Mouse (Mus musculus) forebrain, embryonic 10.5 days (tissue): ENCODE data around the gene Tspyl2. TPM values are rescaled to one million over a fixed set of nuclear protein-coding genes. Genes with fewer than 3 reads are reported as not detected.
"Not testable (repeated sequence)": the region's sequence is repeated elsewhere in the genome, so short reads cannot be mapped to it uniquely, and the experiment has no call there.

Experiments
- DNase-seq: peaks from one replicate; pipeline ENCODE4 v3.0.0-alpha.2; 2017; ENCODE audit warnings: low spot score; ENCODE audit errors: extremely low spot score
- H3K27ac ChIP-seq: fragments of 300-500 bp; sonication (generic); 2 replicates; pipeline ENCODE4 v1.5.1; 2016; ENCODE audit warnings: mild to moderate bottlenecking
- H3K27me3 ChIP-seq: fragments of 300-500 bp; sonication (generic); 2 replicates; pipeline ENCODE4 v1.6.1; 2016; ENCODE audit warnings: mild to moderate bottlenecking; ENCODE audit not compliant: poor library complexity, severe bottlenecking
- H3K36me3 ChIP-seq: fragments of 300-500 bp; sonication (generic); replicated peaks from 2 replicates; pipeline ENCODE4 v1.6.1; 2016; ENCODE audit warnings: mild to moderate bottlenecking, moderate library complexity
- H3K4me1 ChIP-seq: fragments of 300-500 bp; sonication (generic); 2 replicates; pipeline ENCODE4 v1.6.1; 2016
- H3K4me3 ChIP-seq: fragments of 300-500 bp; sonication (generic); 2 replicates; pipeline ENCODE4 v1.5.1; 2016; ENCODE audit warnings: mild to moderate bottlenecking, moderate library complexity
- H3K9me3 ChIP-seq: fragments of 300-500 bp; sonication (generic); 2 replicates; pipeline ENCODE4 v1.6.1; 2016; ENCODE audit warnings: mild to moderate bottlenecking, moderate library complexity
- WGBS: fragments of 180-500 bp; shearing (Covaris S2); methylation state at CpG from one replicate; pipeline ENCODE4 v1.1.7; 2016; 5-methylcytosine and 5-hydroxymethylcytosine counted together
- polyA plus RNA-seq: library from polyadenylated mRNA; unstranded; fragments of >200 nt; fragmentation: Nextera tagmentation; extraction: Ambion mirVana; gene quantifications from 2 replicates; pipeline ENCODE4 v1.2.1, GENCODE M21; 2016

The Tspyl2 gene
- 29.8 and 31.7 TPM in 2 replicates for polyA plus RNA-seq

- 15% methylated on average over 27 of the region's 27 CpGs for WGBS
- H3K36me3 ChIP-seq = peaks cover 46% of the 10 kb centered on the region
- H3K27me3 ChIP-seq = peaks cover 100% of the 10 kb centered on the region
- peak within 1 kb of the TSS; percentile 92 for H3K27ac ChIP-seq
- no peaks in the 10 kb centered on the region for H3K9me3 ChIP-seq
- DNase-seq = peak; percentile 87
- H3K4me3 ChIP-seq = peak within 1 kb of the TSS; percentile 70
- H3K4me1 ChIP-seq = peaks cover 18% of the 10 kb centered on the region
Measured at GRCm38 (mm10) chrX:152342358-152342901, at the start of gene Tspyl2. Gene Tspyl2 (minus strand): TSS chrX:152342425.

- peaks cover 26% of the 10 kb centered on the region for H3K4me1 ChIP-seq
- 13% methylated on average over 22 of the region's 24 CpGs for whole genome bisulfite sequencing
- DNase-seq = peak; percentile 80
- H3K27me3 ChIP-seq = peaks cover 96% of the 10 kb centered on the region
- H3K27ac ChIP-seq = peak within 1 kb of the TSS; percentile 90
- H3K9me3 ChIP-seq = no peaks in the 10 kb centered on the region
- no peaks in the 10 kb centered on the region for H3K36me3 ChIP-seq
- H3K4me3 ChIP-seq = peak within 1 kb of the TSS; percentile 67
Measured at GRCm38 (mm10) chrX:152368397-152369273, 26.4 kb upstream of the Tspyl2 start, which contains the start of gene Gpr173. Gene Gpr173 (minus strand): TSS chrX:152368704.

- DNase-seq = no peak
- no peaks in the 10 kb centered on the region for H3K36me3 ChIP-seq
- no peaks in the 10 kb centered on the region for H3K9me3 ChIP-seq
- H3K27ac ChIP-seq = peak overlapping the region; percentile 90
- peaks cover 26% of the 10 kb centered on the region for H3K4me1 ChIP-seq
- H3K4me3 ChIP-seq = peak overlapping the region; percentile 67
- H3K27me3 ChIP-seq = peaks cover 96% of the 10 kb centered on the region
- 13% methylated on average over 4 of the region's 4 CpGs for WGBS
Measured at GRCm38 (mm10) chrX:152368054-152368396, 25.8 kb upstream of the Tspyl2 start.

- Histone ChIP-seq H3K4me1 (peaks cover 26% of the 10 kb centered on the region), H3K27me3 (peaks cover 100% of the 10 kb centered on the region), H3K36me3 (no peaks in the 10 kb centered on the region), H3K9me3 (no peaks in the 10 kb centered on the region), H3K27ac (no peak overlapping the region), H3K4me3 (no peak overlapping the region; the same call in 1 of the 2 replicates)
- WGBS = 78% methylated on average over 2 of the region's 2 CpGs
- no peak for DNase-seq
Measured at GRCm38 (mm10) chrX:152366418-152366817, 24.2 kb upstream of the Tspyl2 start.

GRCm38 (mm10) chrX:152352553-152353153, 10.4 kb upstream of the Tspyl2 start:
- no peak overlapping the region for H3K27ac ChIP-seq
- no peak overlapping the region for H3K4me3 ChIP-seq
- no peaks in the 10 kb centered on the region for H3K4me1 ChIP-seq
- peaks cover 100% of the 10 kb centered on the region for H3K27me3 ChIP-seq
- 20% methylated on average over 5 of the region's 5 CpGs for WGBS
- H3K9me3 ChIP-seq = no peaks in the 10 kb centered on the region
- no peak for DNase-seq
- H3K36me3 ChIP-seq = no peaks in the 10 kb centered on the region

- H3K9me3 ChIP-seq = no peaks in the 10 kb centered on the region
- no peak for DNase-seq
- H3K27me3 ChIP-seq = peaks cover 100% of the 10 kb centered on the region
- no peak overlapping the region for H3K4me3 ChIP-seq
- H3K27ac ChIP-seq = no peak overlapping the region
- H3K4me1 ChIP-seq = 0 out of 2 replicates have a peak, but pooled peaks cover 3% of the 10 kb centered on the region
- peaks cover 13% of the 10 kb centered on the region; the same call in 1 of the 2 replicates for H3K36me3 ChIP-seq
- 92% methylated on average over 14 of the region's 14 CpGs for whole genome bisulfite sequencing
Measured at GRCm38 (mm10) chrX:152347041-152347440, 4.8 kb upstream of the Tspyl2 start.

- H3K9me3 ChIP-seq = no peaks in the 10 kb centered on the region
- DNase-seq = no peak
- H3K27me3 ChIP-seq = peaks cover 100% of the 10 kb centered on the region
- no peak overlapping the region for H3K4me3 ChIP-seq
- no peak overlapping the region for H3K27ac ChIP-seq
- peaks cover 13% of the 10 kb centered on the region; the same call in 1 of the 2 replicates for H3K36me3 ChIP-seq
- peaks cover 3% of the 10 kb centered on the region; the same call in 1 of the 2 replicates for H3K4me1 ChIP-seq
- 92% methylated on average over 15 of the region's 15 CpGs for WGBS
Measured at GRCm38 (mm10) chrX:152346587-152346986, 4.4 kb upstream of the Tspyl2 start.

GRCm38 (mm10) chrX:152342903-152343302, 678 bp upstream of the Tspyl2 start:
- no peak for DNase-seq
- Histone ChIP-seq H3K4me3 (peak overlapping the region; percentile 70), H3K9me3 (no peaks in the 10 kb centered on the region), H3K36me3 (peaks cover 45% of the 10 kb centered on the region), H3K27ac (peak overlapping the region; percentile 92), H3K4me1 (peaks cover 13% of the 10 kb centered on the region), H3K27me3 (peaks cover 100% of the 10 kb centered on the region)
- WGBS = 32% methylated on average over 6 of the region's 6 CpGs

DNA sequence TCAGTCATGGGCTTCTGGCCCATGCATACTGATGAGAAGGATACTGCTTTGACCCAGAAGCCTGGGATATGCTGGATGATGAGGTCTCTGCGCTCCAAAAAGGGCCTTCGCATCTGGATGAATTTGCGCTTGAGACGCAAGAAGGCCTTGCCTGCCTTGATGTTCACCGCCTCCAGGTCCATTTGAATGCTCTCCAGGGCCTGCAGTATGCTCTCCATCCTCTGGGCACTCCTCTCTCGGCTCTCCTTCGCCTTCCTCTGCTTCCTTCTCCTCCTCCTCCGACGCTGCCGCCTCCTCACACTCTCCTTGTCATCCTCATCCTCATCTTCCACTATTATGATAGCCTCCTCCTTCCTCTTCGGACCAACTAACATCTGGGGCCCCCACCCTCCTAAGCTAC, 729 bp downstream of the Tspyl2 start:
- Histone ChIP-seq H3K4me1 (peaks cover 24% of the 10 kb centered on the region), H3K9me3 (no peaks in the 10 kb centered on the region), H3K27ac (peak overlapping the region; percentile 92), H3K36me3 (peaks cover 38% of the 10 kb centered on the region), H3K4me3 (peak overlapping the region; percentile 70), H3K27me3 (peaks cover 100% of the 10 kb centered on the region)
- peak; percentile 22 for DNase-seq
- 40% methylated on average over 11 of the region's 11 CpGs for WGBS

- Histone ChIP-seq H3K27me3 (peaks cover 91% of the 10 kb centered on the region), H3K36me3 (peaks cover 34% of the 10 kb centered on the region), H3K4me3 (peak overlapping the region; percentile 45), H3K27ac (peak overlapping the region; percentile 92), H3K9me3 (no peaks in the 10 kb centered on the region), H3K4me1 (peaks cover 21% of the 10 kb centered on the region)
- DNase-seq = peak; percentile 84
- WGBS = 14% methylated on average over 32 of the region's 33 CpGs
Measured at GRCm38 (mm10) chrX:152336546-152337332, 5.5 kb downstream of the Tspyl2 start.

GRCm38 (mm10) chrX:152336123-152336522, 6.1 kb downstream of the Tspyl2 start:
- H3K27me3 ChIP-seq = peaks cover 91% of the 10 kb centered on the region
- WGBS = 44% methylated on average over 4 of the region's 4 CpGs
- H3K4me3 ChIP-seq = peak overlapping the region; percentile 45

GRCm38 (mm10) chrX:152329400-152329799, 12.8 kb downstream of the Tspyl2 start:
- H3K9me3 ChIP-seq, H3K27ac ChIP-seq, DNase-seq, H3K36me3 ChIP-seq, H3K4me3 ChIP-seq: not testable (repeated sequence)
- Histone ChIP-seq H3K4me1 (peaks cover 14% of the 10 kb centered on the region), H3K27me3 (peaks cover 92% of the 10 kb centered on the region)

More at GRCm38 (mm10) chrX:152336123-152336522, 6.1 kb downstream of the Tspyl2 start:
- DNase-seq, H3K9me3 ChIP-seq: not testable (repeated sequence)
- Histone ChIP-seq H3K36me3 (peaks cover 34% of the 10 kb centered on the region), H3K4me1 (peaks cover 16% of the 10 kb centered on the region), H3K27ac (peak overlapping the region; percentile 92)
